Mouse (Mus musculus) forebrain, embryonic 14.5 days (tissue): ENCODE results near the gene Mup5. TPM values are rescaled to one million over a fixed set of nuclear protein-coding genes. Genes with fewer than 3 reads are reported as not detected.
"Not testable (repeated sequence)": the region's sequence is repeated elsewhere in the genome, so short reads cannot be mapped to it uniquely, and the experiment has no call there.

Source experiments
- ATAC-seq: fragments of 200-750 bp; cut with Nextera tagmentation; 2 replicates; pipeline ENCODE4 v1.8.0; 2017; ENCODE audit warnings: mild to moderate bottlenecking, moderate library complexity
- DNase-seq: peaks from one replicate; pipeline ENCODE4 v3.0.0-alpha.2; 2015; ENCODE audit warnings: low spot score
- H3K27ac ChIP-seq: fragments of 300-500 bp; sonication (generic); 2 replicates; pipeline ENCODE4 v1.5.1; 2014; ENCODE audit warnings: low read depth, mild to moderate bottlenecking, control low read depth, low read length, moderate library complexity
- H3K27me3 ChIP-seq: fragments of 300-500 bp; sonication (generic); replicated peaks from 2 replicates; pipeline ENCODE4 v1.6.1; 2014; ENCODE audit warnings: low read length, control low read depth, mixed read lengths; ENCODE audit not compliant: control insufficient read depth, insufficient read depth
- H3K36me3 ChIP-seq: fragments of 300-500 bp; sonication (generic); 2 replicates; pipeline ENCODE4 v1.6.1; 2014; ENCODE audit warnings: low read length, control low read depth; ENCODE audit not compliant: control insufficient read depth, insufficient read depth
- H3K4me1 ChIP-seq: fragments of 300-500 bp; sonication (generic); 2 replicates; pipeline ENCODE4 v1.6.1; 2014; ENCODE audit warnings: antibody characterized with exemption, low read length, control low read depth; ENCODE audit not compliant: control insufficient read depth, insufficient read depth
- H3K4me2 ChIP-seq: fragments of 300-500 bp; sonication (generic); 2 replicates; pipeline ENCODE4 v1.6.1; 2014; ENCODE audit warnings: mild to moderate bottlenecking, control low read depth, low read length
- H3K4me3 ChIP-seq: fragments of 300-500 bp; sonication (generic); 2 replicates; pipeline ENCODE4 v1.5.1; 2014; ENCODE audit warnings: low read depth, low read length, control low read depth
- H3K9ac ChIP-seq: fragments of 300-500 bp; sonication (generic); 2 replicates; pipeline ENCODE4 v1.6.1; 2014; ENCODE audit warnings: mild to moderate bottlenecking, low read length, control low read depth, moderate library complexity
- H3K9me3 ChIP-seq: fragments of 300-500 bp; sonication (generic); replicated peaks from 2 replicates; pipeline ENCODE4 v1.6.1; 2016; ENCODE audit warnings: low read length, control low read depth, mixed read lengths; ENCODE audit not compliant: control insufficient read depth
- WGBS: fragments of 180-500 bp; shearing (Covaris S2); extraction: QIAGEN DNeasy Blood & Tissue Kit; methylation state at CpG from one replicate; pipeline ENCODE4 v1.1.7; 2014; 5-methylcytosine and 5-hydroxymethylcytosine counted together
- polyA plus RNA-seq: library from polyadenylated mRNA; unstranded; fragments of >200 nt; fragmentation: Nextera tagmentation; extraction: Ambion mirVana; gene quantifications from 2 replicates; pipeline ENCODE4 v1.2.1, GENCODE M21; 2014

Mup5 gene
- polyA plus RNA-seq, 1 experiment from 2014 or later: not detected

- H3K36me3 ChIP-seq: no peaks in the 10 kb centered on the region
These were observed 19.4 kb downstream of the Mup5 start for GRCm38 (mm10) chr4:61815602-61816001.

GRCm38 (mm10) chr4:61813435-61813834 is 21.6 kb downstream of the Mup5 start:
- Histone ChIP-seq H3K27ac (no peak overlapping the region), H3K4me2 (no peak overlapping the region), H3K4me1 (no peaks in the 10 kb centered on the region), H3K36me3 (no peaks in the 10 kb centered on the region), H3K9me3 (no peaks in the 10 kb centered on the region), H3K9ac (no peak overlapping the region), H3K27me3 (no peaks in the 10 kb centered on the region), H3K4me3 (no peak overlapping the region)
- ATAC-seq (no peak), DNase-seq (no peak)

More at GRCm38 (mm10) chr4:61815602-61816001, 19.4 kb downstream of the Mup5 start:
- DNase-seq (no peak), ATAC-seq (no peak)
- no peaks in the 10 kb centered on the region for H3K27me3 ChIP-seq
- no peak overlapping the region for H3K9ac ChIP-seq
- no peak overlapping the region for H3K4me2 ChIP-seq
- no peak overlapping the region for H3K4me3 ChIP-seq
- H3K4me1 ChIP-seq: no peaks in the 10 kb centered on the region
- H3K9me3 ChIP-seq: no peaks in the 10 kb centered on the region
- H3K27ac ChIP-seq: no peak overlapping the region
- 87% methylated on average over 2 of the region's 2 CpGs for WGBS

- not testable (repeated sequence) for H3K9me3 ChIP-seq, H3K27ac ChIP-seq, H3K4me1 ChIP-seq, ATAC-seq, H3K4me3 ChIP-seq, H3K9ac ChIP-seq, H3K4me2 ChIP-seq, H3K36me3 ChIP-seq, H3K27me3 ChIP-seq
- 30% methylated on average over 2 of the region's 2 CpGs for WGBS
- peak; percentile 49 for DNase-seq
These were observed 23.8 kb downstream of the Mup5 start for GRCm38 (mm10) chr4:61811193-61811592.

- H3K4me1 ChIP-seq, ATAC-seq, H3K27me3 ChIP-seq, H3K36me3 ChIP-seq, H3K9me3 ChIP-seq, H3K4me3 ChIP-seq, H3K27ac ChIP-seq, DNase-seq, H3K4me2 ChIP-seq, H3K9ac ChIP-seq: not testable (repeated sequence)
- WGBS: 85% methylated on average over 3 of the region's 3 CpGs
These were observed 26.1 kb downstream of the Mup5 start for GRCm38 (mm10) chr4:61808926-61809325.

- not testable (repeated sequence) for H3K27ac ChIP-seq, H3K4me2 ChIP-seq, H3K4me3 ChIP-seq, ATAC-seq, H3K4me1 ChIP-seq, H3K9ac ChIP-seq, H3K9me3 ChIP-seq, H3K27me3 ChIP-seq, H3K36me3 ChIP-seq, DNase-seq
- 84% methylated on average over 1 of the region's 1 CpGs for WGBS
These were observed 45.3 kb downstream of the Mup5 start for GRCm38 (mm10) chr4:61789699-61790098.

GRCm38 (mm10) chr4:61784231-61784630 is 50.8 kb downstream of the Mup5 start:
- 89% methylated on average over 1 of the region's 1 CpGs for WGBS

GRCm38 (mm10) chr4:61782169-61782568 is 52.9 kb downstream of the Mup5 start, which contains the start of gene Mup19:
Mup19 (minus strand) TSS chr4:61782269.
- H3K4me3 ChIP-seq, H3K4me2 ChIP-seq, H3K9ac ChIP-seq, H3K36me3 ChIP-seq, ATAC-seq, H3K9me3 ChIP-seq, H3K27ac ChIP-seq, H3K27me3 ChIP-seq, H3K4me1 ChIP-seq, DNase-seq: not testable (repeated sequence)
- WGBS: 94% methylated on average over 1 of the region's 5 CpGs

More at GRCm38 (mm10) chr4:61784231-61784630, 50.8 kb downstream of the Mup5 start:
- H3K27me3 ChIP-seq, H3K4me3 ChIP-seq, H3K36me3 ChIP-seq, H3K9ac ChIP-seq, H3K9me3 ChIP-seq, ATAC-seq, H3K4me1 ChIP-seq, DNase-seq, H3K4me2 ChIP-seq, H3K27ac ChIP-seq: not testable (repeated sequence)

Other genes starting within 250 kb of the Mup5 start
- not detected in 2 replicates for gene Mup17, start 239.4 kb downstream of the Mup5 start, polyA plus RNA-seq
- gene Mup18, start 161.1 kb downstream of the Mup5 start, polyA plus RNA-seq: not detected in 2 replicates
- not detected in 2 replicates for gene Mup19, start 53.0 kb downstream of the Mup5 start, polyA plus RNA-seq
- gene Mup20, start 218.9 kb upstream of the Mup5 start, polyA plus RNA-seq: not detected in 2 replicates